Mouse (Mus musculus) embryo, embryonic 11.5 days (tissue): ENCODE measurements around the gene Plekhb2.

Experiments used
- DNase-seq: peaks from one replicate; pipeline ENCODE4 v3.0.0-alpha.2; 2012; ENCODE audit warnings: low read depth, low spot score

Gene Plekhb2

DNA sequence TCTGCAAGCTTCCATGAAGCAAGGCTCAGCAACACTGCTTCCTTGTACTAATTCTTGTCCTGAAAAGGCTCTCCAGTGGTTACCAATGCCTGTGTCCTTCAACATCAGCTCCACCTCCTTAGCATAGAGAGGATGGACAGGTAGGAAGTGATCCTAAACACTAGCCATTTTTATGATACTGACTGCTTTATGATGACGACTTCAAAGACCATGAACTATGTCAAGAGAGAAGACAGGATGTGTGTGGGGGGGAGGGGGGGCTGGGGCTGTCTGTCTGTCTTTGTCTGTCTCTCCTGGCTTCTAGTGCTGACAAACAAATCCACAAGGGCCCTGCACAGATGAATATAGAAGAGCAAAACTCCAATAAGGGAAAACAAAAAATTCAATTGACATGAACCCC lies 18.4 kb upstream of the Plekhb2 start:
- DNase-seq: no peak

DNA sequence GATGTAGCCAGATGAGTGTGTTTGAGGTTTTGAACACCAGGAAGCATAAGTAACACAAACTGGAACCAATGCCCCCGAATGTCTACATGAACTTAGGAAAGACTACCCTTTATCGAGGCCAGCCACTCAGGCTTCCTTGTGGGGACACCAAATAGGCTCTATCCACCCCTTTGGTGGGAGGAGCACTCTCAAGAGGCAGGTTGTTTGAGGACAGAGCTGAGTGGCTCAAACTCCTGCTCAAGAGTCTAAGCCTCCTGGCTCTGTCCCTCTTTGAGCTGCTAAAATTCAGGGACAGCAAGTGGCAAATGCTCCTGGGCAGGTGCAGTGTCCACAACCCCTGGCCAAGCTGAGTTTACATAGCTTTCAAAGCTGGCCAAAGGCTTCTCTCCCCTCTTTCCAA lies 14.9 kb upstream of the Plekhb2 start:
- DNase-seq: no peak

DNA sequence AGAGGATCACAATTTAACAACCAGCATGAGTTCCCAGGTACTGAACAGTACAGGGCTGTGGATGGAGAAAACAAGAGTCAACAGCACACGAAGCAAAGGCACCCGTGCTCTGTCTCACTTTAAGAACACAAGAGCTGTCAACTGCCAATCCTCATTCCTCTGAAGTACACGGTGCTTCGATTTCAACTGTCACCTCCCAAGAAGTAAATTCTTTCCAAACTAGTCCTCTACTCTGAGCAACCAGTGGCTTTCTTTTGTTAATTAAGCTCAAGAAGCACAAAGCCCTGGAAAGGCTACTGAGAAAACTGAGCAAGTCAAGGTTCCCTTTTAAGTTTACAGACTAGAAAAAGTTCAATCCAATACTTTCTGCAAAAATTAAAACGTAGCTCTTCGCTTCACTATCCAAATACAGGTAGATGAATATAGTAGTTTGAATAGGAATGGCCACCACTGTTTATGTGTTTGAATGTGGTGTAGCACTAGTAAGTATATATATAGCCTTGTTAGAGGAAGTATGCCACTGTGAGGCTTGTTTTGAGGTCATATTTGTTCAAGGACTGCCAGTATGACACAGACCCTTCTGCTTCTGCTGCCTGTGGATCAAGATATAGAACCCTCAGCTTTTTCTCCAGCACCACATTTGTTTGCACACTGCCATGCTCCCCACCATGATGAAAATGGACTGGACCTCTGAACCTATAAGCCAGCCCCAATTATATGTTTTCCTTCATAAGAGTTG lies 11.7 kb upstream of the Plekhb2 start:
- no peak for DNase-seq

GRCm38 (mm10) chr1:34839241-34839640 lies 10.5 kb upstream of the Plekhb2 start:
- no peak for DNase-seq

GRCm38 (mm10) chr1:34841709-34842388 lies 7.9 kb upstream of the Plekhb2 start:
- DNase-seq: no peak

- DNase-seq: peak; percentile 41
These were observed 7.4 kb upstream of the Plekhb2 start for GRCm38 (mm10) chr1:34842389-34842861.

DNA sequence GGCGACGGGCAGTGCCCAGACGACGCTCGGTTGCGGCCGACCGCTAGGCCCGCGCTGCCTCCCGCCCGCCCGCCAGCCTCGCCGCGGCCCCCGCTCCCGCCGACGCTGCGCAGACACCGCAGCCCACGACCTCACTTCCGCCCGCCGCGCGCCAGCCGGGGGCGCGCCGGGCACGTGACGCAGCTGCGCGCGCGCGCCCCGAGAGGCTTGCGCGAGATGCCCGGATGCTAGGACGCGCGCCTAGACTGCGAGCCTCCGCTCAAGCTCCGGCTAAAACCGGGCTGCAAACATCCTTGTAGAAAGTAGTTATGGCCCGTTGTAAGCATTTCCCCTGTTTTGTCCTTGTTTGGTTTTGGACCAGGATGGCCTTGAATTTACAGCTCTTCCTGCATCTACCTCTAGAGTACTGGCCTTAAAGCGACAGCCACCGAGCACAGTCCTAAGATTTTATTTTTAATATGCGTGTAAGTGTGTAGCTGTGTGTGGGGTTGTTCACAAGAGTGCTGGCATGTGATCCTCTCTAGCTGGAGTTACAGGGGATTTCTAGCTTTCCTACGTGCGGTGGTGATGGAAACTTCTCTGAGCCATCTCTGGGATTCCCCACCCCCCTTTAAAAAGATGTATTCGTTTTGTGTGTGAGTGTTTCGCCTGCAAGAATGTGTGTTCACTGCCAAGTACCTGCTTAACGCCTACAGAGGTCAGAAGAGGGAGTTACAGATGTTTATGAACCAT lies 6.7 kb upstream of the Plekhb2 start, which contains the start of gene Fam168b:
Gene Fam168b, minus strand, starts transcription at position 179 of the 732 bp plus-strand sequence.
- DNase-seq: peak; percentile 89

- DNase-seq: no peak
These were observed 2.7 kb upstream of the Plekhb2 start for GRCm38 (mm10) chr1:34847070-34847469.

- DNase-seq: no peak
These were observed 764 bp downstream of the Plekhb2 start for GRCm38 (mm10) chr1:34850343-34851136.

DNA sequence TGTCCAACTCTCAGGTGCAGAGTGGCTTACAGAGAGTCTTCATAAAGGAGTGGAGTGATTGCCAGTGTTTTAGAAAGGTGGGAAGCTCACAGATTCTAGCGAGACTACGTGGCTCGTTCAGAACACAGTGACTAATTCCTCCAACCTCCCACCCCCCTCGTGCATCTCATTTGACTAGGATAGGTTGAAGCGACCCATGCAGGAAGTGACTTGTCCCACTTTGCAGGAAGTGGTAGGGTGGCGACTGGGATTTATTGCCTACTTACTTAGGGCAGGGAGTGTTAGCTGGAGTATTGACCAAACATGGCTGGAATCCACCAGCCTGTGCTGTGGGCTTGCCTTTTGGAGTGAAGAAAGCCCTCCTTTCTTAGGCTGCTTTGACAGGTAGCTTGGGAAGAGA lies 1.8 kb downstream of the Plekhb2 start:
- no peak for DNase-seq

- DNase-seq: no peak
These were observed 2.5 kb downstream of the Plekhb2 start for GRCm38 (mm10) chr1:34852116-34852878.

GRCm38 (mm10) chr1:34853786-34854185 lies 4.0 kb downstream of the Plekhb2 start:
- no peak for DNase-seq

DNA sequence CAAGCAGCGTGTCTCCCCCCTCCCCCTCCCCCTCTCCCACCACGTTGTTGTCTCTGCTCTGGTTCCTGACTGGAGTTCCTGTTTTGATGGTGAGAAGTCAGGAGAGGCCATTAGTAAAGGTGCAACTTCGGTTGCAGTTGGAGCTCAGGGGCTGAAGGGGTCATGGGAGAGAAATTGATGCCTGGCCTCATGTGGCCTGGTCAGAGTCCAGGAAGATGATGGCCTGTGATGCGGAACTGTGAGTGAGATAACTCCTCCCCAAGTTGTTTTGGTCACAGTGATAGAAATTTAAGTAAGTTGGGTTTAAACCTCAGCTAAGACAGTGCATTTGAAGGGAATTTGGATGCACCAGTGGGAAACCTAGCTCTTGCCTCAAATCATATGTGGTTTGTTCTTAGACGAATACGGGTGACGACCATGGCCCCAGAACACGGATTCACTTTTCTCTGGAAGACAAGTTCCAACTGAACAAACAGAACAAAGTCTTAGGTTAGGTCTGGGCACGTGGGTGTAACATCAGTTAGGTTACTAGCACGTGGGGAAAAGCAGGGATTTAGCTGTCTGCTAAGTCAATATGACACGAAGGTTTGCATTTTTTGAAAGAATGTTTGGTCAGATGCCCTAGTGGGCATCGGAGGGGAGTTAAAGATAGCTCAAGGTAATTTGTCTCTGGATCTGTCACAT lies 5.4 kb downstream of the Plekhb2 start:
- DNase-seq: no peak

GRCm38 (mm10) chr1:34858671-34859070 lies 8.9 kb downstream of the Plekhb2 start:
- no peak for DNase-seq

- DNase-seq: no peak
These were observed 10.0 kb downstream of the Plekhb2 start for GRCm38 (mm10) chr1:34859761-34860160.

GRCm38 (mm10) chr1:34860205-34860604 lies 10.4 kb downstream of the Plekhb2 start:
- DNase-seq: no peak

DNA sequence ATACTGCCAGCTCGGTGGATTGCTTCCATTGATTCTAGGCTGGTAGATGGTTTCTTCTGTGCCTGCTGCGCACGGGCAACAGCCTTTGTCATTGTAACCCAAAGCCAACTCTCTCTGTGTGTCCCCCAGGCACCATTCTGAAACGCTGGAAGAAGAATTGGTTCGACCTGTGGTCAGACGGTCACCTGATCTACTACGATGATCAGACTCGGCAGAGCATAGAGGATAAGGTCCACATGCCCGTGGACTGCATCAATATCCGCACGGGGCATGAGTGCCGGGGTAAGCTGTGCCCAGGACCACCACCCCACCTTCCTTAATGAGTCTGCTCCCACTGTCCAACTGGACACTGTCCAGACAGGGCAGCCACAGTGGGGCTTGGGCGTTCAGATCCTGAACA lies 13.1 kb downstream of the Plekhb2 start:
- DNase-seq: no peak

- no peak for DNase-seq
These were observed 13.5 kb downstream of the Plekhb2 start for GRCm38 (mm10) chr1:34863323-34863722.

DNA sequence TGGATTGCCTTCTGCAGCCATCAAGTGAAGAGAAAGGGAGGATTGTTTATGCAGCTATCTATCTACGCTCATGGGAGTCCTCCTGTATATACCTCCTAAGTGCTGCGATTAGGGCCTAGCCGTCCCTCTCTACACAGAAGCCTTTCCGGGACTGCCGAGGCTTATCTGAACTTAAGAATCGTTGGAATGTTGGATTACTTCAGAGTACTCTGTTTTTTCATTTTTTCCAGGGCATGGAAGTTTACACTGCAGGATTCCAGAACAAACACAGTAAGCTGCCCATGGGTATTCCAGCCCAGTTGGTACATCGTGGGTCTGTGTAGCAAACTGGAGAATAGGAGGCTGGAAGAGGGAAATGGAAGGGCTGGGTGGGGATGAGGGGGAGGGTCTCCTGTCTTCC lies 14.5 kb downstream of the Plekhb2 start:
- DNase-seq: no peak

DNA sequence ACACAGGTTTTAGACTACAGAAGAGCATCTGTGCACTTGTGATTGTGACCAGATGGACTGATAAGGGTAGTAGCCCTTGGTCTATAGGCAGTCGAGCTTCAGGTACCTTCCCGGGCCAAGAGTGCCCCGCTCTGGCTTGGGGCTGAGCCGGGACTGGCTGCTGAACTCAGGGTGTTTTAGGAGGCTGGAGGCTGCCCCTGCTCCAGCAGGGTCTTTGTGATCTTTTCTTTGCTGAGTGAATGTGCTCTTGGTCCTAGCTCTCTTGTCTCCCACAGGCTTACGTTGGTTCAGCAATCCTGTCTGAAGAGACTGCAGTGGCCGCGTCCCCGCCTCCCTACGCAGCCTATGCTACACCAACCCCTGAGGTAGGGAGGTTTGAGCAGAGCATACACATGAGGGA lies 16.1 kb downstream of the Plekhb2 start:
- no peak for DNase-seq
